Mouse (Mus musculus) kidney, postnatal 0 days (tissue): ENCODE data around the gene 9930021J03Rik. TPM values are rescaled to one million over a fixed set of nuclear protein-coding genes. Genes with fewer than 3 reads are reported as not detected.

Source experiments
- ATAC-seq: fragments of 200-750 bp; cut with Nextera tagmentation; replicated peaks from 2 replicates; pipeline ENCODE4 v1.8.0; 2017; ENCODE audit warnings: low read depth, moderate number of reproducible peaks, moderate TSS enrichment, moderate library complexity; ENCODE audit not compliant: low FRiP score
- DNase-seq: peaks from one replicate; pipeline ENCODE4 v3.0.0-alpha.2; 2016; ENCODE audit warnings: low spot score
- H3K27ac ChIP-seq: fragments of 300-500 bp; sonication (generic); 2 replicates; pipeline ENCODE4 v1.5.1; 2014; ENCODE audit warnings: mild to moderate bottlenecking
- H3K27me3 ChIP-seq: fragments of 300-500 bp; sonication (generic); 2 replicates; pipeline ENCODE4 v1.6.1; 2014; ENCODE audit warnings: low read length, mixed read lengths; ENCODE audit not compliant: insufficient read depth
- H3K36me3 ChIP-seq: fragments of 300-500 bp; sonication (generic); 2 replicates; pipeline ENCODE4 v1.6.1; 2014; ENCODE audit warnings: low read length, mixed read lengths; ENCODE audit not compliant: insufficient read depth
- H3K4me1 ChIP-seq: fragments of 300-500 bp; sonication (generic); replicated peaks from 2 replicates; pipeline ENCODE4 v1.6.1; 2014; ENCODE audit warnings: antibody characterized with exemption, low read length, mixed read lengths; ENCODE audit not compliant: insufficient read depth
- H3K4me2 ChIP-seq: fragments of 300-500 bp; sonication (generic); 2 replicates; pipeline ENCODE4 v1.6.1; 2014; ENCODE audit warnings: mild to moderate bottlenecking, low read length, moderate library complexity, mixed read lengths
- H3K4me3 ChIP-seq: fragments of 300-500 bp; sonication (generic); replicated peaks from 2 replicates; pipeline ENCODE4 v1.5.1; 2014; ENCODE audit warnings: low read depth, low read length
- H3K9ac ChIP-seq: fragments of 300-500 bp; sonication (generic); 2 replicates; pipeline ENCODE4 v1.6.1; 2014; ENCODE audit warnings: low read depth, low read length
- H3K9me3 ChIP-seq: fragments of 300-500 bp; sonication (generic); replicated peaks from 2 replicates; pipeline ENCODE4 v1.6.1; 2016; ENCODE audit warnings: low read length, inconsistent platforms, mixed read lengths
- CTCF ChIP-seq: IDR thresholded peaks from 2 replicates; pipeline ENCODE4 v1.5.1; 2016; ENCODE audit warnings: antibody characterized with exemption, low read depth, mild to moderate bottlenecking, moderate library complexity
- WGBS: fragments of 180-500 bp; shearing (Covaris S2); extraction: QIAGEN DNeasy Blood & Tissue Kit; methylation state at CpG from one replicate; pipeline ENCODE4 v1.1.7; 2014; 5-methylcytosine and 5-hydroxymethylcytosine counted together
- polyA plus RNA-seq: library from polyadenylated mRNA; unstranded; fragments of >200 nt; fragmentation: Nextera tagmentation; extraction: Ambion mirVana; gene quantifications from 2 replicates; pipeline ENCODE4 v1.2.1, GENCODE M21; 2015

The 9930021J03Rik gene
- polyA plus RNA-seq, 1 experiment from 2014 or later: 5.9 TPM

DNA sequence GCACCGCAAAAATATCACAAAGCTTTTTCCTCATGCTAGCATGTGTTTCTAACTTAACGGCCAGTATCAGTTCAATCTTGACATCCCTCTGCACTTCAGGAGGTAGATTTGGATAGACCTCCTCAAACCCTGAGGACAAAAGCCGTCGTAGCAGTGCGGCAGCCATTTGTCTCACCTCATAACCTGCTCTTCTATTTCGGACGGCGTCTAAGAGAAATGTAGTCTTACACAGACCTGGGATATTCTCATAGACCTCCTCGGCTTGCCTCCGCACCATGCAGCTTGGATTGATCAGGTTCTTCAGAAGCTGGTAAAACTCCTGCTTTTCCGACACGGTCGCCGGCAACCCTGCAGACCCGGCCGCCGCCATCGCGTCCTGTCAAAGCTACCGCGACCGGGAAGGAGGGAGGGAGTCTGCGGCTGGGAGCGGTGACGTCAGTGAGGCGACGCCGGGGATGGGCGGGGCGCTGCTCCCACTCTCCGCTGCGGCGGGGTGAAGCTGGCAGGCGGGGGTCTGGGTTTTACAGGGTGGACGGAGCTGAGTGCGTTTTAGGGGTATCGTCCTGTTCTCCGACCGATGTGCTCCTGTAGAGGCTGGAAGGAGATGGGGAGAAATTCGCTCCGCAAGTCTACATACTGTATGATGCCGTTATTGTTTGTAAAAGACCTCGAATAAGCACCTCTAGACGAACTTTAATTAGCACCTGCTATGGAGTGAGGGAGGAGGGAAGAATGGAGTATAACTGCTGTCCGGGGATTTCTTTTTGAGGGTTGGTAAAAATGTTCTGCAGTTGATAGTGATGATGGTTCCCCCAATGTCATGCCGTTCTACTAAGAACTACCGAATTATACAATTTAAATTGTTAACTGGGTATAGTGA lies 7.0 kb upstream of the 9930021J03Rik start, which contains the start of gene Ranbp6:
Gene Ranbp6, minus strand, starts transcription at position 394 of the 880 bp plus-strand sequence.
- no peak for TF ChIP-seq CTCF
- Histone ChIP-seq H3K4me1 (peaks cover 4% of the 10 kb centered on the region), H3K9ac (peak within 1 kb of the TSS; percentile 82), H3K4me2 (peak within 1 kb of the TSS; percentile 90), H3K9me3 (no peaks in the 10 kb centered on the region), H3K27me3 (no peaks in the 10 kb centered on the region), H3K27ac (peak within 1 kb of the TSS; percentile 42; the same call in 1 of the 2 replicates), H3K4me3 (peak within 1 kb of the TSS; percentile 90), H3K36me3 (0 out of 2 replicates have a peak, but pooled peaks cover 14% of the 10 kb centered on the region)
- under 1% methylated on average over 47 of the region's 47 CpGs for WGBS
- ATAC-seq (peak; percentile 93), DNase-seq (peak; percentile 94)

DNA sequence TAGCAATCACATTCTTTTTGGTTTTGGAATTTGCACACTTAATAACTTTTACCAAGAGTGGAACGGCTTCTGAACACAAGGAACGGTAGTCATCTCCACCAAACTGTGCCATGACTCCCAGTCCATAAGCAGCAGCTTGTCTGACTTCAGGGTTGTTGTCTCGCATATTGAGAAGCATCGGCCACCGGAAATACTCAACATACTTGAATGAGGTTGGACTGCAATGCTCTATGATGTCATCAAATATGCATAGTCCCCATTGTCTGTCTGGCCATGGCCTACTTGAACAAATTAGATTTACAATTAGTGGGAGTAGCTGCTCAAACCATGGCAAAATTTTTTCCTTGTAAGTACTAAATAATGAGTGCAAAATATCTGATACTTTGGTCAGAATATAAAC lies 4.2 kb upstream of the 9930021J03Rik start:
- Histone ChIP-seq H3K4me1 (peaks cover 4% of the 10 kb centered on the region), H3K9me3 (no peaks in the 10 kb centered on the region), H3K4me2 (no peak overlapping the region), H3K27ac (no peak overlapping the region), H3K9ac (no peak overlapping the region), H3K4me3 (no peak overlapping the region), H3K36me3 (0 out of 2 replicates have a peak, but pooled peaks cover 14% of the 10 kb centered on the region), H3K27me3 (no peaks in the 10 kb centered on the region)
- DNase-seq: no peak
- ATAC-seq: no peak
- no peak for TF ChIP-seq CTCF
- WGBS: 95% methylated on average over 5 of the region's 5 CpGs

DNA sequence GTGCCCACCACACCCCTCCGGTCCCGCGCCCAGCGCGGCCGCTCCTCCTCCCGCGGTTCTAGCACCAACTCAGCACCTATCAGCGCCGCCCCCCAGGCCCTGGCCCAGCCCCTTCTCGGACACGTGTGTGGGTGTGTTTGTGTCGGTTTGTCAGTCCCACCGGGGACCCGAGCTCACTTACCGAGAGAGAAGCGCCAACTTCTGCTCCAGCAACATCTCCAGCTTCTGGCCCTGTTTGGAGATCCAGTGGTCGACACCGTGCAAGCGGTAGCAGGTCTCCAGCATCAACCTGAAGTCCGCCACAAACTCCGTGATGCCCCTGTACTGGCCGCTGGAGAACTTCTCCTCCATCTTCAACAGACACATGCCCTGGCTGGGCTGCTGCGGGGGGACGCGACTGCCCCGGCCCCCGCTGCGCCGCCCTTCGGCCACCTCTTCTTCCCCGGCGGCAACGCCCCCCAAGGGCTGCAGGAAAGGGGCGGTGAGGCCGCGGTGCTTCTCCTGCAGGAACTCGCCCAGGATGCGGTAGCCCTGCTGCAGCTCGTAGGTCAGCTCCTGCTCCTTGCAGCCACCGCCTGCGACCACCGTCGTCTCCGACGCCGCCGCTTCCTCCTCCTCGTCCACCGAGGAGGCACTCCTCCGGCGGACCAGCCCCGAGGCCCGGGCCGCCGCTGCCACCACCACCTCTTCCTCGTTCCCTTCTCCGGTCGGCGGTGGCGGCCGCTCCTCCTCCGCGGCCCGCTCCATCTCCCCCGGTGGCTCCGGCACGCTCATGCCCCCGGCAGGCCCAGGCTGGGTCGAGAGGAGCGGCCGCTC lies 480 bp downstream of the 9930021J03Rik start:
- peak overlapping the region; percentile 83 for H3K9ac ChIP-seq
- peak overlapping the region; percentile 94 for H3K27ac ChIP-seq
- H3K27me3 ChIP-seq: no peaks in the 10 kb centered on the region
- DNase-seq (peak; percentile 79), ATAC-seq (peak; percentile 50; the same call in 1 of the 2 replicates)
- no peak for TF ChIP-seq CTCF
- H3K4me3 ChIP-seq: peak overlapping the region; percentile 95
- no peaks in the 10 kb centered on the region for H3K9me3 ChIP-seq
- H3K36me3 ChIP-seq: 0 out of 2 replicates have a peak, but pooled peaks cover 7% of the 10 kb centered on the region
- peak overlapping the region; percentile 74 for H3K4me2 ChIP-seq
- 0 out of 2 replicates have a peak, but pooled peaks cover 6% of the 10 kb centered on the region for H3K4me1 ChIP-seq
- WGBS: under 1% methylated on average over 68 of the region's 72 CpGs

DNA sequence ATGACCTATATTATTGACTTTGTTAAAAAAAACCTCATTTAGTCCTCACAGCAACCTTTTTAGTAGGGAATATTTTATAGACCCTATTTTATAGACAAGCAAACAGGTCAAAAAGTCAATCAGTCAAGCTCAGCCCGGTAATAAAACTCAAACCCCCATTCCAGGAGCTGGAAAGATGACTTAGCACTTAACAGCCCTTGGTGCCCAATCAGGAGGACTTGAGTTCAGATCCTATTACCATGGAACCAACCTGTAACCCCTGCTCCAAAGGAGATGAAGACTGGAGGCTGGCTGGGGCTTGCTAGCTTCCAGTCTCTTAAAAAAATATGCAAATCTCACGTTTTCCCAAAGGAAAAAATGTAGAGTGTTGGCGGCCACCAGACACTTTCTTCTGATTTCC lies 1.8 kb downstream of the 9930021J03Rik start:
- Histone ChIP-seq H3K4me3 (peak overlapping the region; percentile 95; the same call in 1 of the 2 replicates), H3K27me3 (no peaks in the 10 kb centered on the region), H3K36me3 (no peaks in the 10 kb centered on the region), H3K9ac (no peak overlapping the region), H3K9me3 (no peaks in the 10 kb centered on the region), H3K27ac (no peak overlapping the region), H3K4me2 (peak overlapping the region; percentile 74), H3K4me1 (0 out of 2 replicates have a peak, but pooled peaks cover 6% of the 10 kb centered on the region)
- TF ChIP-seq CTCF: no peak
- WGBS: 29% methylated on average over 3 of the region's 3 CpGs
- no peak for DNase-seq
- ATAC-seq: no peak

DNA sequence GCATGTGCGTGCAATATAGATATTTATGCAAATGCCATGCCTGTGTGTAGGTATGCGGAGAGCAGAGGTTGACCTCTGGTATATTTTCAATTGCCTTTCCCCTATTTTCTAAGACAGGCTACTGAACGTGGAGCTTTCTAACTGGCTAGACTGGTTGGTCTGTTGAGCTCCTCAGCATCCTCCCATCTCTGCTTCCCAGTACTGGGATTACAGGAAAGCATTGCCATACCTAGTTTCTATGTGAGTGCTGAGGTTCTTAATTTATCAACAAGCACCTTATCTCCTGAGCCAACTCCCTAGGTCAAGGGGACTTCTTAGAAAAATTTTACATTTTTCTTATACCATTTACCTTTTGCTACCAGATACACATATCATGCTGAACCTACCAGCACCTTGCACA lies 8.4 kb downstream of the 9930021J03Rik start:
- Histone ChIP-seq H3K9me3 (no peaks in the 10 kb centered on the region), H3K36me3 (no peaks in the 10 kb centered on the region), H3K9ac (no peak overlapping the region), H3K27ac (no peak overlapping the region), H3K4me3 (no peak overlapping the region), H3K27me3 (no peaks in the 10 kb centered on the region), H3K4me2 (no peak overlapping the region), H3K4me1 (no peaks in the 10 kb centered on the region)
- no peak for DNase-seq
- WGBS: 62% methylated on average over 3 of the region's 3 CpGs
- ATAC-seq: no peak
- TF ChIP-seq CTCF: no peak

DNA sequence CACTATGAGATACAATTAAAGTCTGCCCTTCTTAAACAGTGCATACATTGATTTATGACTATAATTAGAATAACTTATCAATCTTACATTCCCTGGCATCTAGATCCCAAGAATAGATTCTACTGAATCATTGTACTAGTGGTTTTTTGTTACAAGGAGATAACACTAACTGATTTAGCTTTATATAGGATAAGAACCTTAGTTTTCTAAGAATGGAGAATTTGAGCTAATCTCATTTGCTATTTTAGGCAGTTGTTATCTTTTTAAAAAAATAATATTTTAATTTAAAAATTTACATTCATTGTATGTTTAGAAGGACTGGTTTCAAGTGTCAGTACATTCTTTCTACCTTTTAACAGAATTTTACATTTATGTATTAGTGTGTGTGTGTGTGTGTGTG lies 17.8 kb downstream of the 9930021J03Rik start:
- Histone ChIP-seq H3K4me3 (no peak overlapping the region), H3K36me3 (0 out of 2 replicates have a peak, but pooled peaks cover 6% of the 10 kb centered on the region), H3K27me3 (no peaks in the 10 kb centered on the region), H3K4me1 (no peaks in the 10 kb centered on the region), H3K27ac (no peak overlapping the region), H3K4me2 (no peak overlapping the region), H3K9ac (no peak overlapping the region), H3K9me3 (no peaks in the 10 kb centered on the region)
- DNase-seq: no peak
- no peak for TF ChIP-seq CTCF
- no peak for ATAC-seq
